In the genomic region with DNA sequence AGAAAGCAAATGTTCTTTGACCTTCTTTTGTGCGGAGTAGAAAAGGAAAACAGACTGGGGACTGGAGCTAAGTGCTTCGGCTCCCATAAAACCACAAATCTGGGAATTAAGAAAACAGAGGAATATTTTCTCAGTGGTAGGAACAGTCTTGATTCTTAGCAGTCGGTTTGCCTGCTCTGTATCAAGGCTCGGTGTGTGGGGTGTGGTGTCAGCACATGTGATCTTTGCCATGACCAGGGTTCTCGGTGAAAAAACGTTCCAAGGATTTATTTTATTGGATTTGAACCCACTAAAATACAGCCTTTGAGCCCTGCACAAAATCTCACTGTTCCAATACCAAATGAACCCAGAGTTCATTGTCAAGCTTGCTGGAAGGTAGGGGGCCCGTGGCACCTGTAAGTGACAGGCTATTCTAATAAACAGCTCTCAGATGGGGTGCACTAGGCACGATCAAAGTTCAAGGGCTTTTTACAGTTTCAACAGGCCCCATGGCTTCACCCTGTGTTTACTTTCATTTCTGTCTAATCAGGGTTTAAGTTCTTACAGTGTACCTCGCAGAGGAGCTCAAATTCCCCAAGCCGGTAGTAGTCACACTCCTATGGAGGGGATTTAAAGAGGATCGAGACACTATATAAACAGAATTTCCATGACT, we compare ENCODE assay signal across 21 mouse cellular contexts.
DNase-seq lines count a peak whose midpoint lies in the region; ATAC-seq and TF ChIP-seq lines count a peak whose summit lies in the region.
"Had no signal": no experiment of that assay in that cellular context is flagged by ENCODE, and none has a peak within 500 bp of the region (broad histone marks: within the 10 kb centered on the region; RNA-seq: fewer than 3 reads in every experiment).

No protein-coding gene starts in this region.

- 26% methylated on average over 11 of the region's 11 CpGs for WGBS in liver, adult 2 months
- WGBS in liver, embryonic 11.5 days: 74% methylated on average over 11 of the region's 11 CpGs
- WGBS in intestine, embryonic 14.5 days: 32% methylated on average over 11 of the region's 11 CpGs
- WGBS in liver, embryonic 13.5 days (ENCODE audit: insufficient replicate concordance): 60% methylated on average over 11 of the region's 11 CpGs
- WGBS in stomach, embryonic 14.5 days: 36% methylated on average over 11 of the region's 11 CpGs

- TF ChIP-seq CTCF in liver, adult 2 months (IDR thresholded peaks at IDR 0.05; ENCODE audit: low read depth, low read length): no peak

- TF ChIP-seq POLR2A in liver, adult 2 months (IDR thresholded peaks at IDR 0.05; ENCODE audit: extremely low read depth, insufficient read depth, low read length): no peak

- DNase-seq in liver, adult 2 months (ENCODE audit: extremely low read depth, low read depth, low spot score): peak; percentile 90
- DNase-seq in liver, embryonic 11.5 days (ENCODE audit: low spot score): no peak
- DNase-seq in intestine, embryonic 14.5 days (ENCODE audit: low spot score): peak; percentile 65
- DNase-seq in liver, embryonic 13.5 days: no peak
- DNase-seq in spleen, postnatal 10 days (ENCODE audit: low spot score in 2 of 2): no peak
- DNase-seq: adrenal gland, postnatal 36 days; B cell, adult 2 months; cerebellum, adult 11-12 months; cerebellum, postnatal 14 days; kidney, adult 11 months; kidney, postnatal 14 days; right cerebral cortex, adult 18-20 months; thymus, adult 2 months had no signal

- no peaks in the 10 kb centered on the region for H3K79me2 ChIP-seq in liver, adult 2 months (ENCODE audit: control insufficient read depth, insufficient read depth, low read length)

- no peak overlapping the region for H3K9ac ChIP-seq in liver, adult 2 months (ENCODE audit: low read depth, low read length)
- H3K9ac ChIP-seq in liver, embryonic 11.5 days (ENCODE audit: low read depth, low read length): no peak overlapping the region
- H3K9ac ChIP-seq in intestine, embryonic 14.5 days (ENCODE audit: low read length): peak overlapping the region; percentile 16; the same call in 1 of the 2 replicates
- no peak overlapping the region for H3K9ac ChIP-seq in liver, embryonic 13.5 days
- no peak overlapping the region for H3K9ac ChIP-seq in stomach, embryonic 14.5 days (replicated peaks; ENCODE audit: low read depth, low read length)
- H3K9ac ChIP-seq: heart, embryonic 13.5 days; hindbrain, embryonic 14.5 days; neural tube, embryonic 12.5 days had no signal

- H3K9me3 ChIP-seq in liver, embryonic 11.5 days (ENCODE audit: control insufficient read depth, low read length): no peaks in the 10 kb centered on the region
- no peaks in the 10 kb centered on the region for H3K9me3 ChIP-seq in intestine, embryonic 14.5 days (ENCODE audit: control insufficient read depth, low read length)
- 0 out of 2 replicates have a peak, but pooled peaks cover 4% of the 10 kb centered on the region for H3K9me3 ChIP-seq in liver, embryonic 13.5 days (replicated peaks)
- no peaks in the 10 kb centered on the region for H3K9me3 ChIP-seq in stomach, embryonic 14.5 days (ENCODE audit: control insufficient read depth, low read depth, low read length)
- H3K9me3 ChIP-seq: forebrain, embryonic 10.5 days; midbrain, embryonic 10.5 days had no signal

- no peak overlapping the region for H3K4me2 ChIP-seq in liver, embryonic 11.5 days
- peak overlapping the region; percentile 24; the same call in 1 of the 2 replicates for H3K4me2 ChIP-seq in intestine, embryonic 14.5 days (ENCODE audit: low read length)
- no peak overlapping the region for H3K4me2 ChIP-seq in liver, embryonic 13.5 days
- no peak overlapping the region for H3K4me2 ChIP-seq in stomach, embryonic 14.5 days (replicated peaks; ENCODE audit: low read depth, low read length)
- H3K4me2 ChIP-seq: heart, embryonic 13.5 days; hindbrain, embryonic 14.5 days; neural tube, embryonic 12.5 days had no signal

- H3K4me3 ChIP-seq in liver, adult 2 months (ENCODE audit: insufficient read depth, low read depth, low read length): no peak overlapping the region
- H3K4me3 ChIP-seq in liver, embryonic 11.5 days (ENCODE audit: low read depth, low read length): no peak overlapping the region
- H3K4me3 ChIP-seq in intestine, embryonic 14.5 days (ENCODE audit: low read depth, low read length): no peak overlapping the region
- H3K4me3 ChIP-seq in liver, embryonic 13.5 days (replicated peaks): no peak overlapping the region
- H3K4me3 ChIP-seq in stomach, embryonic 14.5 days (ENCODE audit: low read depth, low read length): no peak overlapping the region
- H3K4me3 ChIP-seq: forebrain, embryonic 10.5 days; heart, embryonic 13.5 days; midbrain, embryonic 10.5 days; neural tube, embryonic 12.5 days had no signal

- ATAC-seq in liver, embryonic 11.5 days (replicated peaks; ENCODE audit: low FRiP score): no peak
- peak; percentile 67 for ATAC-seq in intestine, embryonic 14.5 days (replicated peaks; ENCODE audit: low FRiP score, low TSS enrichment, low read depth)
- ATAC-seq in liver, embryonic 13.5 days (ENCODE audit: low read depth): peak; percentile 57
- peak; percentile 68 for ATAC-seq in stomach, embryonic 14.5 days (ENCODE audit: insufficient number of reproducible peaks, insufficient read depth, low FRiP score, low read depth)
- ATAC-seq in frontal cortex, adult (ENCODE audit: low TSS enrichment): no peak

- H3K4me1 ChIP-seq in liver, adult 2 months (ENCODE audit: control insufficient read depth, insufficient read depth, low read length): peaks cover 10% of the 10 kb centered on the region
- no peaks in the 10 kb centered on the region; the same call in 1 of the 2 replicates for H3K4me1 ChIP-seq in liver, embryonic 11.5 days (replicated peaks; ENCODE audit: control insufficient read depth, insufficient read depth, low read length)
- H3K4me1 ChIP-seq in intestine, embryonic 14.5 days (replicated peaks; ENCODE audit: control insufficient read depth, insufficient read depth, low read length): peaks cover 32% of the 10 kb centered on the region
- peaks cover 13% of the 10 kb centered on the region; the same call in 1 of the 2 replicates for H3K4me1 ChIP-seq in liver, embryonic 13.5 days (replicated peaks)
- H3K4me1 ChIP-seq in stomach, embryonic 14.5 days (ENCODE audit: control insufficient read depth, insufficient read depth, low read length): peaks cover 27% of the 10 kb centered on the region

- H3K27ac ChIP-seq in liver, adult 2 months (replicated peaks; ENCODE audit: insufficient read depth, low read depth, low read length): peak overlapping the region; percentile 63
- no peak overlapping the region for H3K27ac ChIP-seq in liver, embryonic 11.5 days (ENCODE audit: low read depth, low read length)
- H3K27ac ChIP-seq in intestine, embryonic 14.5 days (ENCODE audit: low read depth): peak overlapping the region; percentile 54
- no peak overlapping the region for H3K27ac ChIP-seq in liver, embryonic 13.5 days
- peak overlapping the region; percentile 69; the same call in 1 of the 2 replicates for H3K27ac ChIP-seq in stomach, embryonic 14.5 days (ENCODE audit: low read length)
- H3K27ac ChIP-seq: forebrain, embryonic 10.5 days; heart, embryonic 13.5 days; hindbrain, embryonic 14.5 days; macrophage; midbrain, embryonic 10.5 days; neural tube, embryonic 12.5 days had no signal

- no peaks in the 10 kb centered on the region for H3K27me3 ChIP-seq in liver, adult 2 months (ENCODE audit: control insufficient read depth, insufficient read depth, low read length)
- H3K27me3 ChIP-seq in liver, embryonic 11.5 days (replicated peaks; ENCODE audit: control insufficient read depth, insufficient read depth, low read length): no peaks in the 10 kb centered on the region
- H3K27me3 ChIP-seq in intestine, embryonic 14.5 days (replicated peaks; ENCODE audit: control insufficient read depth, insufficient read depth, low read length): no peaks in the 10 kb centered on the region
- H3K27me3 ChIP-seq in liver, embryonic 13.5 days: no peaks in the 10 kb centered on the region; the same call in 1 of the 2 replicates
- H3K27me3 ChIP-seq in stomach, embryonic 14.5 days (ENCODE audit: control insufficient read depth, insufficient read depth, low read length): no peaks in the 10 kb centered on the region
- H3K27me3 ChIP-seq: heart, embryonic 13.5 days; neural tube, embryonic 12.5 days had no signal

- H3K36me3 ChIP-seq in liver, adult 2 months (ENCODE audit: control insufficient read depth, insufficient read depth, low read length): no peaks in the 10 kb centered on the region
- no peaks in the 10 kb centered on the region for H3K36me3 ChIP-seq in liver, embryonic 11.5 days (ENCODE audit: control insufficient read depth, insufficient read depth, low read length)
- H3K36me3 ChIP-seq in intestine, embryonic 14.5 days (ENCODE audit: control insufficient read depth, insufficient read depth, low read length): no peaks in the 10 kb centered on the region
- no peaks in the 10 kb centered on the region for H3K36me3 ChIP-seq in liver, embryonic 13.5 days
- no peaks in the 10 kb centered on the region for H3K36me3 ChIP-seq in stomach, embryonic 14.5 days (ENCODE audit: control insufficient read depth, insufficient read depth, low read length)
- H3K36me3 ChIP-seq: forebrain, embryonic 10.5 days; heart, embryonic 13.5 days; midbrain, embryonic 10.5 days; neural tube, embryonic 12.5 days had no signal

Comparison
In these comparisons a context has a peak if more than half of its experiments do, and no peak if none do; other contexts are left out.
1. DNase-seq: peak in liver, adult 2 months (single experiment) and intestine, embryonic 14.5 days (single experiment); none in liver, embryonic 11.5 days (single experiment), liver, embryonic 13.5 days (single experiment) and spleen, postnatal 10 days (0 of 2).
2. H3K27ac ChIP-seq: peak in liver, adult 2 months (single experiment), intestine, embryonic 14.5 days (single experiment) and stomach, embryonic 14.5 days (single experiment); none in liver, embryonic 11.5 days (single experiment) and liver, embryonic 13.5 days (single experiment).
3. ATAC-seq: peak in intestine, embryonic 14.5 days (single experiment), liver, embryonic 13.5 days (single experiment) and stomach, embryonic 14.5 days (single experiment); none in liver, embryonic 11.5 days (single experiment) and frontal cortex, adult (single experiment).